Mouse (Mus musculus) CH12.LX (cell line): ENCODE data around the gene Gm20388.

ENCODE experiments used
- CTCF ChIP-seq, 2 experiments: IDR thresholded peaks in 1 of 2; conservative IDR thresholded peaks in 1 of 2; 2 replicates each; pipeline ENCODE4 v1.5.1; 2011 to 2012; ENCODE audit warnings: low read depth in 2 of 2, low read length in 2 of 2, improper control_type of control experiment in 1 of 2, inconsistent platforms in 1 of 2, mild to moderate bottlenecking in 1 of 2, moderate library complexity in 1 of 2
- HCFC1 ChIP-seq: IDR thresholded peaks from 2 replicates; pipeline ENCODE4 v1.6.1; 2012; ENCODE audit warnings: low read depth, mild to moderate bottlenecking, inconsistent platforms, low read length, improper control_type of control experiment
- MEF2A ChIP-seq: IDR thresholded peaks from 2 replicates; pipeline ENCODE4 v1.6.1; 2014; ENCODE audit warnings: low read depth, mild to moderate bottlenecking, inconsistent platforms, low read length, improper control_type of control experiment, borderline replicate concordance
- MYC ChIP-seq: IDR thresholded peaks from 2 replicates; pipeline ENCODE4 v1.6.1; 2011; ENCODE audit warnings: low read depth, mild to moderate bottlenecking, improper control_type of control experiment, low read length
- POLR2A ChIP-seq: IDR thresholded peaks from 2 replicates; pipeline ENCODE4 v1.6.1; 2011; ENCODE audit warnings: low read depth, mild to moderate bottlenecking, improper control_type of control experiment, low read length
- SIN3A ChIP-seq: IDR thresholded peaks from 2 replicates; pipeline ENCODE4 v1.6.1; 2012; ENCODE audit warnings: low read length, improper control_type of control experiment, inconsistent platforms
- SMC3 ChIP-seq: IDR thresholded peaks from 2 replicates; pipeline ENCODE4 v1.6.1; 2011; ENCODE audit warnings: low read depth, low read length, improper control_type of control experiment
- TBP ChIP-seq: conservative IDR thresholded peaks from 2 replicates; pipeline ENCODE4 v1.6.1; 2011; ENCODE audit warnings: low read depth, low read length, improper control_type of control experiment
- ZKSCAN1 ChIP-seq: IDR thresholded peaks from 2 replicates; pipeline ENCODE4 v1.6.1; 2012; ENCODE audit warnings: low read depth, inconsistent platforms, low read length, improper control_type of control experiment, borderline replicate concordance
- ZMIZ1 ChIP-seq: IDR thresholded peaks from 2 replicates; pipeline ENCODE4 v1.6.1; 2012; ENCODE audit warnings: low read depth, mild to moderate bottlenecking, inconsistent platforms, low read length, improper control_type of control experiment

GRCm38 (mm10) chr8:124362589-124362988 lies 4451.9 kb downstream of the Gm20388 start:
- no peak for TF ChIP-seq HCFC1
- TF ChIP-seq ZMIZ1 = no peak
- no peak for TF ChIP-seq SIN3A
- TF ChIP-seq MYC = no peak
- TF ChIP-seq MEF2A = no peak
- no peak for TF ChIP-seq TBP
- TF ChIP-seq SMC3 = no peak
- TF ChIP-seq ZKSCAN1 = no peak
- no peak for TF ChIP-seq CTCF (conservative IDR thresholded peaks at IDR 0.05 in 1 of 2, IDR thresholded peaks at IDR 0.05 in 1 of 2; ENCODE audit: low read depth in 2 of 2, low read length in 2 of 2)
- TF ChIP-seq POLR2A = no peak
